Mouse (Mus musculus) brown adipose tissue, adult 24 weeks (tissue): ENCODE data around the gene Gpr107. TPM values are rescaled to one million over a fixed set of nuclear protein-coding genes. Genes with fewer than 3 reads are reported as not detected.

Source experiments
- H3K27ac ChIP-seq: fragments of 200-500 bp; replicated peaks from 2 replicates; pipeline ENCODE4 v1.5.1; 2012; ENCODE audit warnings: low read depth, mild to moderate bottlenecking, low read length
- H3K4me1 ChIP-seq: fragments of 200-500 bp; 2 replicates; pipeline ENCODE4 v1.6.1; 2012; ENCODE audit warnings: low read length, mixed read lengths; ENCODE audit not compliant: control insufficient read depth, insufficient read depth, insufficient read length
- H3K4me3 ChIP-seq: fragments of 200-500 bp; 2 replicates; pipeline ENCODE4 v1.5.1; 2012; ENCODE audit warnings: low read depth, mild to moderate bottlenecking, low read length, moderate library complexity; ENCODE audit not compliant: insufficient read depth
- polyA plus RNA-seq: library from polyadenylated mRNA; stranded (reverse); fragments of >200 nt; gene quantifications from 2 replicates; pipeline ENCODE4 v1.2.4, GENCODE M21; 2012; ENCODE audit not compliant: missing spikeins, insufficient read depth, insufficient read length

Gene Gpr107
- polyA plus RNA-seq, 1 experiment = 11.9 TPM

DNA sequence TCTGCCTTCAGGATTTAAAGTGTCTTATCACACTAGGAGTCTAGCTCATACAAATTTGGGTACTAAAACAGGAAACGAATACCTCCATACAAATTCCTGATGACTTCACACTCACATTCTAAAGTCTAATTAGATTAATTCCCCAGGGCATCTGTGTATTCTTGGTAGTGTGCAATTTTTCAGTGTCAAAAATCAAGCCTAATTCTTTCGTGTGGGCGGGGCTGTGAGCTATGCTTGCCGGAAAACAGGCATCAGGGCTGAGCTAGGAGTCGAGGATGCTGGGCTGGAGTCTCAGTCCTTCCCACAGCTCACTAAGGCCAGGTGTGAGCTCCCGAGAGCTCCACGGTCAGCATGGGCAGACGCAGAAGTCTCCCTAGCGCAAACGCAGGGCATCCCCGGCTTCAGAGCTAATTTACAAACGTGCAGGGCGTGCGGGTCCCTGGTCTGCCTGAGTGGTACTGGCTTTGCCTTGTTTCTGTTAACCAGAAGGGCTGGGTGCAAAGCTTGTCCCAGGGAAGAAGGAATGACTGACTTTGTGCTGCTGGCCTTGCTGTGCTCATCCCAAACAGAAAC lies 15.0 kb upstream of the Gpr107 start:
- H3K27ac ChIP-seq = no peak overlapping the region
- no peak overlapping the region for H3K4me3 ChIP-seq
- peaks cover 16% of the 10 kb centered on the region; the same call in 1 of the 2 replicates for H3K4me1 ChIP-seq

DNA sequence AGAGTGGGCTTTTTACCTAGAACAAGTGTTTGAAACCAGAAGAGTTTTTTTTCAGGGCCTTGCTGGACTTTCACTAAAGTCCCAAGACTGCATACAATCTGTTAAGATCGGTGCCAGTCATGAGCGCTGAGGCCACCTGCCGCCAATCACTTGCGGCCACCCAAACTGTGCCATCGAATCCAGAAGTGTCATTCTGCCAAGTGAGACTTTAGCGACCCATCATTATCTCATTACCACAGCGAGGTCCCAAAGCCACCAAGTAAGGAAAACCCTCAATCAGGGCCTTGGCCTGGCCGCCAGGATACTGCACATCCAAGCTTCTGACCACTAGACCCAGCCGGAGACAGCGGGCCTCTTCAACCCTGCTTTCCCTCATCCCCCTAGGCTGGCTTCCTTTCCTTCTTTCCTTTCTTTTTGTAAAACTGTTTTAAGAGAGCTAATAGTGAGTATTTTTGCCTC lies 12.9 kb upstream of the Gpr107 start:
- Histone ChIP-seq H3K4me1 (peaks cover 10% of the 10 kb centered on the region; the same call in 1 of the 2 replicates), H3K27ac (no peak overlapping the region), H3K4me3 (no peak overlapping the region; the same call in 1 of the 2 replicates)

DNA sequence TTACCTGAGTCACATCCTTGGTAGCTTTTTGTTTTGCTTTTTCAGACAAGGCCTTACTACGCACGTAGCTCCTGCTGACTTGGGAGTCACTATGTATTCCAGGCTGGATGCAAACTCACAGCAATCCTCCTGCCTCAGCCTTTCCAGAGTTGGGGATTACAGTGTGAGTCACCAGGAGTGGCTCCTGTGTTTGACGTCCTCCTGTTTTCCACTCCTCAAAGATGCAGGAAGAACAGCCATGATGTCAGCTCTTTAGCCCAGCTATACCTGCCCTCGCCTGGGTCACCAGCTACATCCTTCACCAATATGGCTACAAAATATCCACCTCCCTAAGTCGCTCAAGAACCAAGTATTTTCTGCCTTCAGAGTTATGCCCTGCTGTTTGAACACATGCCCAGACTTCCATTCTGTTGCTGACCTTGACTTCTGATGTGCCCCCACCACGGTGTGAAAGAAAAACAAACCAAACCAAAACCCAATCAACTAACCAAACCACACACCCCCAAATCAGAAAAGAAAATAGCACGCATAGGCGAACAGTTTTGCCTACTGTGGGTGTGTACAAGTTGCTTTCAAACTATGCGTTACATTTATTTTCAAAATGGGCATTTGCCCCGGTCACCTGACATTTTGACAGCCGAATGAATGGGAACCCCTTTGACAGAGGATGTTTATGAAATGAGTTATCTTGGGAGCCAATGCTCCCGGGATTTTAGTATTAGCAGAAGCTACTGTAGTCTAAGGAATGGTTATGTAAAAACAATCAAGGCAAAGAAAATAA lies 11.9 kb upstream of the Gpr107 start:
- Histone ChIP-seq H3K4me1 (peaks cover 10% of the 10 kb centered on the region; the same call in 1 of the 2 replicates), H3K27ac (no peak overlapping the region), H3K4me3 (peak overlapping the region; percentile 94)

DNA sequence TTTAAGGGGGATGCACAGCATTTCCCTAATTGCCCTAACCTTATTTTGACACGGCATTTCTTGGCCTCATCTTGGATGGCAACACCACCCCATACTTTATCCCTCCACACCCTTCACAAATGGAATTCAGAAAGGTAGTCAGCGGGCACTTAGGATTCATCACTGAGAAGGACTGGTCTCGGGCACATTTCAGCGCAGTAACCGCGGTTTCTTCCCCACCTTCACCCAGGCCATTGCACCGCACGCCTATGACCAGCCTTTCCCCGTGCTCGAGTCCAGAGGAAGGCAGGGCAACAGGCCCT lies 11.4 kb upstream of the Gpr107 start:
- Histone ChIP-seq H3K27ac (no peak overlapping the region), H3K4me3 (peak overlapping the region; percentile 94), H3K4me1 (peaks cover 6% of the 10 kb centered on the region; the same call in 1 of the 2 replicates)

DNA sequence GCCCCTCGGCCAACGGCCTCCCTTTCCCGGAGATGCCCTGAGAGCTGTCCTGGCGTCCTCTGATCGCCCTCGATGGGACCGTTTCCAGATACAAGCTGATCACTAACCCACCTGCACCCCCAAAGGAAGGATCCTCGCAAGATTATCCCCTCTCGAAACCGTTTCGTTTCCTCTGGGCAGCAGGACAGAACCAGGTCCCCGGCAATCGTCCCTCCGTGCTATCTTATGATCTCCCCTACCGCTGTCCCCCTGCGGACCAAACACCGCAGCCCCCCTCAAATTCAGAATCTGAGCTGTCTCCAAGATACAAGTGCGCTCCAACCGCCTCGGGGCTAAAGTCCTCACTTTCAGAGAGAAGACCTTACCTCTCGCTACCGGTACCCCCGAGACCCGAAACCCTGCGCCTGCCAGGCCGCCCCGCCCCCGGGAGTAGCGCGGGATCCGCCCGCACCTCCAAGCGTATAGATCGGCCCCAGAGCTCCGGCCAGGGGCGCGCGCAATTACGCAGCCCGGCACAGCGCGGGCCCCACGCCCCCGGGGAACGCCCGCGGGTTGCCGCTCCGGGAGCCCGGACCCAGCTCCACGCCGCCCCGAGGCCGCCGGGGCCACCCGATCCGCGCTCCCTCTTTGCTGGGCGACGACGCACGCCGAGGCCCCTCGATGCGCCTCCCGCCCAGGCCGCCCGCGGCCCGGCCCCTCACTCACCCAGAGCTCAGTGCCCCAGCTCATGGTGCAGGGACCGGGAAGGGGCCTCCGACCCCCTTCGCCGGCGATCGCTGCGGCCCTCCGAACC lies 10.8 kb upstream of the Gpr107 start:
- H3K4me3 ChIP-seq = peak overlapping the region; percentile 94
- peak overlapping the region; percentile 54 for H3K27ac ChIP-seq
- H3K4me1 ChIP-seq = peaks cover 6% of the 10 kb centered on the region; the same call in 1 of the 2 replicates

DNA sequence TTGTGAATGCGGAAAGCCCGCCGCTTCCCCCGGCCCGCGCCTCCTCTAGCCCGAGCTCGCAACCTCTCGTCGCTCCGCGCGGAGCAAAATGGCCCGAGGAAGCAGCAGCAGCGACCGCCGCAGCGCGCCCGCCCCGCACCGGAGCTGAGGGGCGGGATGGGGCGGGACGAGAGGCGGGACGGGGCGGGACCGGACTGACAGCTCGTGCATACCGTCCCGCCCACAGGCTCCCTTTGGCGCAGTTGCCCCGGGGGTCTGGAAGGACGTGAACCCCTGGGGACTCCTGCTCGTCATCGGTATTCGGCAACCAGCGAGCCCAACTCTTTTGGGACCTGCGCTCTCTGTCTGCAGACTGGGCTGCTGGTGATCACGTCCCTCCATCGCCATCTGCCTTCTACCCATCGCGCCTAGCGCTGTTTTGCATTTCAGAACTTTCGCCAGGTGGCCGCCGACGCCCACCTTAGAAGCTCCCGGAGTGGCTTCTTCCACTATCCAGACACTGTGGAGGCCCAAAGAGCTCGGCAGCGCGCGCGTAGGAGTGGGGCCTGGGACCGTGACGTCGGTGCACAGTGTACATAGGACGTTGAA lies 10.2 kb upstream of the Gpr107 start, which contains the start of gene Fnbp1:
Gene Fnbp1, minus strand, starts transcription at position 142 of the 588 bp plus-strand sequence.
- Histone ChIP-seq H3K4me1 (peaks cover 3% of the 10 kb centered on the region; the same call in 1 of the 2 replicates), H3K27ac (peak within 1 kb of the TSS; percentile 54), H3K4me3 (peak within 1 kb of the TSS; percentile 94)

DNA sequence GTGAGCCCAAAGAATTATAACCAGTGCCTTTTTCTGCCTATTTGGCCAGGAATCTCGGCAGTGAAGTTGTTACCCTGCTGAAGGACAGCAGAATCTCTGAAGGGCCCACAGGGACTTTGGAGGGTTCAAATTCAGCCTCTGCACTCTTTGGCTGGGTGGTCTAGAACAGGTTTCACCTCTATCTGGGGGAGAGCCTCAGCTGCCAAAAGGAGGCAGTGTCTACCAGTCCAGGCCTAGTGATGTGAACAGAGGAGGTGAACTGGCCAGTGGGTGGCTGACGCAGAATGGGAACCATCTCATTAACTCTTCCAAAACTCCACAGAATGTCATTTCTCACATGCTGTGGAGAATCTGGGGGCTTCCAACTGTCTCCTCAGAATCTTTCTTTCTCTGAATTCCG lies 9.6 kb upstream of the Gpr107 start:
- no peaks in the 10 kb centered on the region for H3K4me1 ChIP-seq
- H3K4me3 ChIP-seq = peak overlapping the region; percentile 78
- H3K27ac ChIP-seq = peak overlapping the region; percentile 20

DNA sequence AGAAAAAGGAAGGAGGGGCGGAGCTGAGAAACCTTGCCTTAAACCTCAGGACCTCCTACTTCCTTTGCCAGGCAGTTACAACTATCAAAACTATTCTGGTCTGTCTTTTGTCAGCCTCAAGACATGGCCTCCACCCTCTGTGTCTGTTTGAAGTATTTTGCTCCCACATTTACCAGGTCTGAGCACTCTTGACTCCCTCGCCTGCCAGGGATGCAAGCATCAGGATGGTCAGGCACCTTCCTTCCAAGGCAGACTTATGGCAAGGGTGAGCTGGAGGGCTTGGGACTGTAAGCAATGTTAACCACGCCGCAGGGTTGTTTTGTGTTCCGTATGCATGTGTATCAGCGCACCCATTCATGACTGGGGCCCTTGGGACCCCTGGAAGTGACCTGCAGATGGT lies 8.8 kb upstream of the Gpr107 start:
- Histone ChIP-seq H3K4me3 (peak overlapping the region; percentile 48), H3K4me1 (no peaks in the 10 kb centered on the region), H3K27ac (peak overlapping the region; percentile 75)

DNA sequence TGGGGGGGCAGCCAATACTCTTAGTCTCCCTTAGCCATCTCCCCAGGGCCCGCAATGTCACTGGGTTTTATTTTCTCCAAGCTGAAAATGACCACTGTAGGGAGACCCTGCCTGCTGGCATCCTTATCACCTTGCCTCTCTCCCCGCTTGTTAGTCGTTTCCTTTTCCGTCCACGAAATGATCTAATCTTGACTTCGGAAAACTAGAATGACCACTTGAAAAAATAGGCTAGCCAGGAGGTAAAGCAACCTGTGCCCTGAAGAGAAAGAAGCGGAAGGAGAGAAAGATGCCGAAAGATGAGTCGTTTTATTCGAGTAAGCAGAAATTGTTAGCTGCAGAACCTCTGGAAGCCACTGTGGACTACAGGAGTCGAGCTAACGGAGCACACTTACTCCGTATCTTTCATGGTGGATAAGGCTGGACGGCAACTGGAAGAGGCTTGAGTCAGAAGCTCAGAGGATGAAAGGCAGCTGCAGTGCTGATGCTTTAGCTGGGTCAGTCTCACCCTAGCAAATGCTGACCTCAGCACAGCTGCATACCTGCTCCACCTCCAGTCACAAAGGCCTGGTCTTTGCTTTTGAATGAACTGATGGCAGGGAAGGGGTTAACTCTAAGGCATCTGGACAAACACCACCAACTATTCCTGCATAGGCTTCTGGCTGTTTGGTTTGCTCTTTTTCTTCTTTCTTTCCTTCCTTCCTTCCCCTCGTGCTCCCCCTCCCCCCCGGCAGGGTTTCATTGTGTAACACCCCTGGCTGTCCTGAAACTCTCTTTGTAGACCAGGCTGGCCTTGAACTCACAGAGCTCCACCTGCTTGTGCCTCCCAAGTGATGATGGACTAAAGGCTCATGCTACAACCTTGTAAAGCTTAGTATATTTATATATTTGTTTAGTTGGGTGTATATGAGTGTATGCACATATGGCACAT lies 8.1 kb upstream of the Gpr107 start:
- Histone ChIP-seq H3K4me3 (peak overlapping the region; percentile 48), H3K4me1 (no peaks in the 10 kb centered on the region), H3K27ac (peak overlapping the region; percentile 75)

DNA sequence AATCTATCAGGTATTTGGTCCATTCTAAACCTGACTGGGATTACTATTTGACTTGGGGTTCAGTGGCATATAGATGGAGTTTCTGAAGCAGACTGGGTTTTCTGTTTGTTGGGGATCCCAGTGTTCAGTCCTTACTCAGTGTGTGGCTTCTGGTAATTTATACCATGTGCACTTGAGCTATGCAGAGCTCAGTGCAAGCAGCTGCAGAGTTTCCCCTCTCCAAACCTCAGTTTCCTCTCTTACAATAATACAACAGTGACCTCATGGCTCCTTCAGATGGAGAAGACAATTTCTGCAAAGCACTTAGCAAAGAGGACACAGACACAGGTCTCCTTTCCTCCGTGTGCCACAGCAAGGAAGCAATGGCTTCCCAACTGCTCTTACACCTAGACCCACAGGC lies 7.2 kb upstream of the Gpr107 start:
- no peaks in the 10 kb centered on the region for H3K4me1 ChIP-seq
- 0 out of 2 replicates have a peak overlapping the region, but pooled peaks have one; percentile 18 for H3K27ac ChIP-seq
- H3K4me3 ChIP-seq = no peak overlapping the region

DNA sequence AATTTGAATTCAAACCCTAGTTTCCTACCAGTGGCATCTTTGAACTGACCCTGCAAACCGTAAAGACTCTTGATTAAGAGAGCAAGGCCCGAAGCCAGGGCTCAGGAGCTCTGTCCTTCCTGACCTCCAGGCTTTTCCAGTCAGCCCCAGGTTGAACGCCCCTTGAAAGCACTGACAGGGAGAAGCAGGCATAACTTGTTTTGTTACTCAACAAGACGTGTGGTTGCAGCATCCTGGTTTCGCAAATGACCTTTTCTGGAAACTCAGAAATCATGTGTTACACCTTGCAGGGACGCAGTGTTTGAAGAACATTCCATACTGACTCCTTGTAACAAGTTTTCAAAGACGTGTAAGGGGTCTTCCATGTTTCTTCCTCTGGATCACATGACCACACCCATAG lies 5.1 kb upstream of the Gpr107 start:
- Histone ChIP-seq H3K4me1 (no peaks in the 10 kb centered on the region), H3K27ac (peak overlapping the region; percentile 23; the same call in 1 of the 2 replicates), H3K4me3 (no peak overlapping the region)

DNA sequence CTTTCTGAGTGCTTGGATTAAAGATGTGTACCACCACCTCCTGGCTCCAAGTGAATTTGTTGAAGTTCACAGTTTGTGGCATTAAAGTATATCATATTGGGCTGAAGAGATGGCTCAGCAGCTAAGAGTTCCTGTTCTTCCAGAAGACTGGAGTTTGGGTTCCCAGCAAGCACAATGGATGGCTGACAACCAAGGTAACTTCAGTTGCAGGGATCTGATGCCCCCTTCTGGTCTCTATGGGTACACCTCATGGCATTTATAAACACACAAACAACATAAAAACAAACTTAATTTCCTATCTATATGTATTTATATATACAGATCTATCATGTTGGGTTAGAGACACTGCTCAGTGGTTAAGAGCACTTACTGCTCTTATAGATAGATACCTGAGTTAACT lies 1.4 kb upstream of the Gpr107 start:
- Histone ChIP-seq H3K27ac (no peak overlapping the region), H3K4me1 (peaks cover 6% of the 10 kb centered on the region), H3K4me3 (no peak overlapping the region)

DNA sequence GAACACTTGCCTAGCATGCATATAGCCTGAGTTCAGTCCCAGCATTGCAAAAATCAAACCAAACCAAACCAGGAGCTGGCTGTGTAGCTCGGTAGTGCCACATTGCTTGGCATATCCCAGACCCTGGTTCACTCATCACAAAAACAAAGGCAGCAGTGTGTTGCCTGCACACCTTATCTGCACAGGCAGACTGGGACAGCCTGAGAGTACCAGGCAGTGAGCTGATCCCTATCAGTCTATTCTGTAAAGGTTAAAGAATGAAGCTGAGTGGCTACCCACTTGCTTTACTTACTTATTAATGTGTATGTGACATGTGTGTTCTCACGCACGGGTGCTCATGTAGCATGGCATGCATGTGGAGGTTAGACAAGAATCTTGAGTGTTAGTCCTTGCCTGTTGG lies 4.7 kb downstream of the Gpr107 start:
- Histone ChIP-seq H3K27ac (no peak overlapping the region), H3K4me3 (no peak overlapping the region), H3K4me1 (peaks cover 6% of the 10 kb centered on the region)
